Mouse (Mus musculus): Measurements from ENCODE around the gene Clpb. TPM values are rescaled to one million over a fixed set of nuclear protein-coding genes. Genes with fewer than 3 reads are reported as not detected.

Clpb gene
- polyA plus RNA-seq, 1 experiment: 16.8 TPM

- no peak for TF ChIP-seq POLR2A (IDR thresholded peaks at IDR 0.05; ENCODE audit: control insufficient read depth, extremely low read depth, insufficient read depth, low read length, poor library complexity)
- no peak for TF ChIP-seq CTCF (IDR thresholded peaks at IDR 0.05; ENCODE audit: borderline replicate concordance, control insufficient read depth, extremely low read depth, insufficient read depth, low read length, poor library complexity)
- Histone ChIP-seq H3K4me3 (ENCODE audit: control insufficient read depth, insufficient read depth, low read length) (no peak overlapping the region), H3K27me3 (ENCODE audit: control insufficient read depth, insufficient read depth, low read length) (no peaks in the 10 kb centered on the region), H3K36me3 (ENCODE audit: control insufficient read depth, insufficient read depth, low read length) (no peaks in the 10 kb centered on the region), H3K4me1 (replicated peaks; ENCODE audit: control insufficient read depth, insufficient read depth, low read length) (no peaks in the 10 kb centered on the region), H3K27ac (ENCODE audit: control insufficient read depth, insufficient read depth, low read length) (no peak overlapping the region)
- DNase-seq: no peak
- 97% methylated on average over 8 of the region's 8 CpGs for WGBS
Observed at GRCm38 (mm10) chr7:101691863-101692262, 28.4 kb downstream of the Clpb start.

- DNase-seq: no peak
- no peaks in the 10 kb centered on the region for H3K36me3 ChIP-seq (ENCODE audit: control insufficient read depth, insufficient read depth, low read length)
- H3K4me1 ChIP-seq (replicated peaks; ENCODE audit: control insufficient read depth, insufficient read depth, low read length): no peaks in the 10 kb centered on the region
- 93% methylated on average over 14 of the region's 14 CpGs for WGBS
- no peaks in the 10 kb centered on the region for H3K27me3 ChIP-seq (ENCODE audit: control insufficient read depth, insufficient read depth, low read length)
- H3K27ac ChIP-seq (ENCODE audit: control insufficient read depth, insufficient read depth, low read length): no peak overlapping the region
- no peak overlapping the region for H3K4me3 ChIP-seq (ENCODE audit: control insufficient read depth, insufficient read depth, low read length)
- TF ChIP-seq POLR2A (IDR thresholded peaks at IDR 0.05; ENCODE audit: control insufficient read depth, extremely low read depth, insufficient read depth, low read length, poor library complexity) (no peak), CTCF (IDR thresholded peaks at IDR 0.05; ENCODE audit: borderline replicate concordance, control insufficient read depth, extremely low read depth, insufficient read depth, low read length, poor library complexity) (no peak)
Observed at GRCm38 (mm10) chr7:101692446-101692845, 29.0 kb downstream of the Clpb start.

- H3K4me1 ChIP-seq (replicated peaks; ENCODE audit: control insufficient read depth, insufficient read depth, low read length): no peaks in the 10 kb centered on the region
- DNase-seq: no peak
- no peak for TF ChIP-seq POLR2A (IDR thresholded peaks at IDR 0.05; ENCODE audit: control insufficient read depth, extremely low read depth, insufficient read depth, low read length, poor library complexity)
- no peak for TF ChIP-seq CTCF (IDR thresholded peaks at IDR 0.05; ENCODE audit: borderline replicate concordance, control insufficient read depth, extremely low read depth, insufficient read depth, low read length, poor library complexity)
- no peak overlapping the region for H3K27ac ChIP-seq (ENCODE audit: control insufficient read depth, insufficient read depth, low read length)
- H3K4me3 ChIP-seq (ENCODE audit: control insufficient read depth, insufficient read depth, low read length): no peak overlapping the region
- WGBS: 98% methylated on average over 5 of the region's 5 CpGs
- H3K27me3 ChIP-seq (ENCODE audit: control insufficient read depth, insufficient read depth, low read length): no peaks in the 10 kb centered on the region
- H3K36me3 ChIP-seq (ENCODE audit: control insufficient read depth, insufficient read depth, low read length): no peaks in the 10 kb centered on the region
Observed at GRCm38 (mm10) chr7:101695483-101695882, 32.0 kb downstream of the Clpb start.

- no peak for DNase-seq
- TF ChIP-seq POLR2A (IDR thresholded peaks at IDR 0.05; ENCODE audit: control insufficient read depth, extremely low read depth, insufficient read depth, low read length, poor library complexity): no peak
- no peak for TF ChIP-seq CTCF (IDR thresholded peaks at IDR 0.05; ENCODE audit: borderline replicate concordance, control insufficient read depth, extremely low read depth, insufficient read depth, low read length, poor library complexity)
- Histone ChIP-seq H3K27ac (ENCODE audit: control insufficient read depth, insufficient read depth, low read length) (no peak overlapping the region), H3K4me3 (ENCODE audit: control insufficient read depth, insufficient read depth, low read length) (no peak overlapping the region), H3K36me3 (ENCODE audit: control insufficient read depth, insufficient read depth, low read length) (no peaks in the 10 kb centered on the region), H3K4me1 (replicated peaks; ENCODE audit: control insufficient read depth, insufficient read depth, low read length) (no peaks in the 10 kb centered on the region), H3K27me3 (ENCODE audit: control insufficient read depth, insufficient read depth, low read length) (no peaks in the 10 kb centered on the region)
- WGBS: 93% methylated on average over 10 of the region's 10 CpGs
Observed at GRCm38 (mm10) chr7:101696931-101697723, 33.7 kb downstream of the Clpb start.

GRCm38 (mm10) chr7:101700296-101700695 lies 36.9 kb downstream of the Clpb start:
- no peak overlapping the region for H3K27ac ChIP-seq (ENCODE audit: control insufficient read depth, insufficient read depth, low read length)
- 98% methylated on average over 3 of the region's 3 CpGs for WGBS
- H3K4me1 ChIP-seq (replicated peaks; ENCODE audit: control insufficient read depth, insufficient read depth, low read length): no peaks in the 10 kb centered on the region
- no peaks in the 10 kb centered on the region for H3K36me3 ChIP-seq (ENCODE audit: control insufficient read depth, insufficient read depth, low read length)
- H3K4me3 ChIP-seq (ENCODE audit: control insufficient read depth, insufficient read depth, low read length): no peak overlapping the region
- TF ChIP-seq CTCF (IDR thresholded peaks at IDR 0.05; ENCODE audit: borderline replicate concordance, control insufficient read depth, extremely low read depth, insufficient read depth, low read length, poor library complexity) (no peak), POLR2A (IDR thresholded peaks at IDR 0.05; ENCODE audit: control insufficient read depth, extremely low read depth, insufficient read depth, low read length, poor library complexity) (no peak)
- no peak for DNase-seq
- no peaks in the 10 kb centered on the region for H3K27me3 ChIP-seq (ENCODE audit: control insufficient read depth, insufficient read depth, low read length)

- Histone ChIP-seq H3K27ac (ENCODE audit: control insufficient read depth, insufficient read depth, low read length) (no peak overlapping the region), H3K4me3 (ENCODE audit: control insufficient read depth, insufficient read depth, low read length) (no peak overlapping the region), H3K36me3 (ENCODE audit: control insufficient read depth, insufficient read depth, low read length) (no peaks in the 10 kb centered on the region), H3K27me3 (ENCODE audit: control insufficient read depth, insufficient read depth, low read length) (no peaks in the 10 kb centered on the region), H3K4me1 (replicated peaks; ENCODE audit: control insufficient read depth, insufficient read depth, low read length) (no peaks in the 10 kb centered on the region)
- no peak for DNase-seq
- WGBS: 96% methylated on average over 5 of the region's 5 CpGs
- TF ChIP-seq CTCF (IDR thresholded peaks at IDR 0.05; ENCODE audit: borderline replicate concordance, control insufficient read depth, extremely low read depth, insufficient read depth, low read length, poor library complexity): no peak
- no peak for TF ChIP-seq POLR2A (IDR thresholded peaks at IDR 0.05; ENCODE audit: control insufficient read depth, extremely low read depth, insufficient read depth, low read length, poor library complexity)
Observed at GRCm38 (mm10) chr7:101702706-101703105, 39.3 kb downstream of the Clpb start.
